Mouse (Mus musculus): ENCODE data around the gene Tecpr1.

- TF ChIP-seq CTCF (IDR thresholded peaks at IDR 0.05; ENCODE audit: low read depth, low read length) (no peak), GATA2 (IDR thresholded peaks at IDR 0.05; ENCODE audit: borderline replicate concordance, low read depth, low read length) (no peak), POLR2AphosphoS5 (IDR thresholded peaks at IDR 0.05; ENCODE audit: insufficient replicate concordance, low read depth, low read length) (no peak), GATA1 (IDR thresholded peaks at IDR 0.05; ENCODE audit: borderline replicate concordance, low read length) (no peak)
Observed at GRCm38 (mm10) chr5:144269926-144270325, 46.5 kb upstream of the Tecpr1 start.
